In genomic region chr5:147351931-147352330, GRCm38 (mm10) we compare ENCODE assay signal across 28 mouse cellular contexts. TPM values are rescaled to one million over a fixed set of nuclear protein-coding genes. Genes with fewer than 3 reads are reported as not detected.
DNase-seq lines count a peak whose midpoint lies in the region; ATAC-seq and TF ChIP-seq lines count a peak whose summit lies in the region.
"Had no signal": no experiment of that assay in that cellular context is flagged by ENCODE, and none has a peak within 500 bp of the region (broad histone marks: within the 10 kb centered on the region; RNA-seq: fewer than 3 reads in every experiment).

No protein-coding gene starts in this region.

- H3K9ac ChIP-seq in CH12.LX (ENCODE audit: insufficient read depth, low read depth): no peak overlapping the region
- H3K9ac ChIP-seq in lung, postnatal 0 days (replicated peaks; ENCODE audit: low read depth): no peak overlapping the region
- H3K9ac ChIP-seq: embryonic facial prominence, embryonic 12.5 days; forebrain, embryonic 12.5 days; forebrain, postnatal 0 days had no signal

- no peak for TF ChIP-seq POLR2A in CH12.LX (IDR thresholded peaks at IDR 0.05; ENCODE audit: low read depth, low read length)

- no peaks in the 10 kb centered on the region; the same call in 1 of the 2 replicates for H3K79me2 ChIP-seq in CH12.LX (replicated peaks; ENCODE audit: control insufficient read depth, extremely low read depth, insufficient read depth, poor library complexity, severe bottlenecking)

- no peak for TF ChIP-seq RAD21 in CH12.LX (IDR thresholded peaks at IDR 0.05; ENCODE audit: low read depth, low read length)

- DNase-seq in heart, adult 11 months: peak; percentile 55
- no peak for DNase-seq in heart, adult 8-10 months (ENCODE audit: low spot score)
- peak; percentile 53 to 55 for DNase-seq in spleen, postnatal 36 days (ENCODE audit: low spot score in 2 of 2)
- DNase-seq in spleen, adult 12 weeks (ENCODE audit: low spot score): no peak
- DNase-seq in CH12.LX (ENCODE audit: extremely low read depth): peak; percentile 60
- DNase-seq in splenic B cell, adult 2 months (ENCODE audit: low read depth, low spot score): peak; percentile 88
- DNase-seq in right cerebral cortex, adult 2 months (ENCODE audit: low spot score in 2 of 2): no peak
- no peak for DNase-seq in lung, postnatal 0 days (ENCODE audit: low spot score)
- DNase-seq: adrenal gland, adult 2 months; adrenal gland, postnatal 10 days; adrenal gland, postnatal 25 days; cerebellum, adult 11-12 months; cerebellum, adult 2 months; cerebellum, adult 9-10 months; cerebellum, postnatal 10 days; cerebellum, postnatal 25 days; forebrain, postnatal 0 days had no signal

- H3K27me3 ChIP-seq in CH12.LX (replicated peaks): no peaks in the 10 kb centered on the region
- no peaks in the 10 kb centered on the region for H3K27me3 ChIP-seq in splenic B cell, adult 2 months (ENCODE audit: control insufficient read depth, insufficient read depth, low read length, poor library complexity, severe bottlenecking)
- no peaks in the 10 kb centered on the region for H3K27me3 ChIP-seq in lung, postnatal 0 days (replicated peaks; ENCODE audit: insufficient read depth, low read length)
- H3K27me3 ChIP-seq: embryonic facial prominence, embryonic 12.5 days; forebrain, embryonic 12.5 days had no signal

- peak overlapping the region; percentile 32; the same call in 1 of the 2 replicates for H3K4me2 ChIP-seq in CH12.LX (ENCODE audit: insufficient read depth, low read depth, poor library complexity, severe bottlenecking)
- H3K4me2 ChIP-seq in lung, postnatal 0 days (replicated peaks; ENCODE audit: low read depth, low read length): no peak overlapping the region
- H3K4me2 ChIP-seq: embryonic facial prominence, embryonic 12.5 days; forebrain, embryonic 12.5 days had no signal

- TF ChIP-seq CTCF in CH12.LX (conservative IDR thresholded peaks at IDR 0.05 in 1 of 2, IDR thresholded peaks at IDR 0.05 in 1 of 2; ENCODE audit: low read depth in 2 of 2, low read length in 2 of 2): no peak
- TF ChIP-seq CTCF in lung, postnatal 0 days (IDR thresholded peaks at IDR 0.05): no peak

- peak; percentile 40 for TF ChIP-seq EP300 in CH12.LX (IDR thresholded peaks at IDR 0.05; ENCODE audit: low read length)
- TF ChIP-seq EP300 in lung, postnatal 0 days (IDR thresholded peaks at IDR 0.05): no peak

- no peaks in the 10 kb centered on the region for H3K9me3 ChIP-seq in CH12.LX (replicated peaks; ENCODE audit: low read length)
- no peaks in the 10 kb centered on the region for H3K9me3 ChIP-seq in lung, postnatal 0 days (ENCODE audit: low read length)
- H3K9me3 ChIP-seq: embryonic facial prominence, embryonic 10.5 days; embryonic facial prominence, embryonic 12.5 days; forebrain, embryonic 12.5 days had no signal

- WGBS in lung, postnatal 0 days: 76% methylated on average over 8 of the region's 8 CpGs

- no peak for ATAC-seq in lung, postnatal 0 days
- ATAC-seq: CD4-positive, CD25-positive, alpha-beta regulatory T cell, adult 4 months; forebrain, embryonic 14.5 days; forebrain, postnatal 0 days had no signal

- dilution Hi-C loops in CH12.LX (cut with MboI; ENCODE audit: extremely low pct_ligation_motif_present, extremely low pct_unique_long_range_greater_than_20kb, low sequenced_read_pairs): no loop called here

- no peak overlapping the region for H3K27ac ChIP-seq in CH12.LX (ENCODE audit: insufficient read depth, low read depth)
- H3K27ac ChIP-seq in lung, postnatal 0 days (ENCODE audit: low read length): no peak overlapping the region
- H3K27ac ChIP-seq: embryonic facial prominence, embryonic 10.5 days; embryonic facial prominence, embryonic 12.5 days; forebrain, embryonic 12.5 days had no signal

- in situ Hi-C loops in CH12.LX (cut with MboI; ENCODE audit: low pct_ligation_motif_present, low pct_unique_long_range_greater_than_20kb, low sequenced_read_pairs): no loop called here

- H3K4me3 ChIP-seq in CH12.LX (replicated peaks in 1 of 3; ENCODE audit: low read depth in 2 of 3, low read length in 2 of 3, poor library complexity in 1 of 3): no peak overlapping the region
- no peak overlapping the region for H3K4me3 ChIP-seq in lung, postnatal 0 days (ENCODE audit: low read depth, low read length)
- H3K4me3 ChIP-seq: embryonic facial prominence, embryonic 10.5 days; embryonic facial prominence, embryonic 12.5 days; forebrain, embryonic 12.5 days had no signal

- H3K4me1 ChIP-seq in CH12.LX (ENCODE audit: control insufficient read depth in 1 of 2, insufficient read depth in 2 of 2): peaks cover 11 to 49% of the 10 kb centered on the region in 2 experiments
- H3K4me1 ChIP-seq in lung, postnatal 0 days (ENCODE audit: insufficient read depth, low read depth, low read length): no peaks in the 10 kb centered on the region
- H3K4me1 ChIP-seq: embryonic facial prominence, embryonic 12.5 days; forebrain, embryonic 12.5 days had no signal

- no peaks in the 10 kb centered on the region for H3K36me3 ChIP-seq in CH12.LX (replicated peaks in 1 of 2; ENCODE audit: control insufficient read depth in 1 of 2, insufficient read depth in 1 of 2, low read length in 1 of 2)
- no peaks in the 10 kb centered on the region for H3K36me3 ChIP-seq in splenic B cell, adult 2 months (ENCODE audit: control insufficient read depth, insufficient read depth, low read length, poor library complexity, severe bottlenecking)
- H3K36me3 ChIP-seq in lung, postnatal 0 days (ENCODE audit: insufficient read depth, low read length): no peaks in the 10 kb centered on the region
- H3K36me3 ChIP-seq: embryonic facial prominence, embryonic 10.5 days; embryonic facial prominence, embryonic 12.5 days; forebrain, embryonic 12.5 days had no signal

TF ChIP-seq in CH12.LX, 34 proteins besides CTCF, POLR2A, EP300 and RAD21:
- TF ChIP-seq USF2 (conservative IDR thresholded peaks at IDR 0.05; ENCODE audit: low read depth, low read length) (no peak), JUN (IDR thresholded peaks at IDR 0.05; ENCODE audit: insufficient read depth, low read depth, low read length) (no peak), NELFE (IDR thresholded peaks at IDR 0.05; ENCODE audit: low read depth, low read length) (no peak), IRF4 (IDR thresholded peaks at IDR 0.05; ENCODE audit: low read depth, low read length) (peak; percentile 36; the same call in 1 of the 2 replicates), MAX (IDR thresholded peaks at IDR 0.05; ENCODE audit: low read length) (no peak)

RNA-seq across cellular contexts. Expression of gene Urad, which starts 29.7 kb away (rescaled TPM):
- total RNA-seq in heart, adult 8-10 months (2022): not detected
- total RNA-seq in CH12.LX (2012; rRNA removed): not detected in 2 replicates
- not detected in 2 replicates for total RNA-seq in CH12.LX (2014; rRNA removed)
- polyA plus RNA-seq in CH12.LX (2012; ENCODE audit: insufficient read length, low read depth): not detected in 2 replicates
- not detected in 2 replicates for polyA plus RNA-seq in lung, postnatal 0 days (2015; fragmentation: Nextera tagmentation; extraction: Ambion mirVana)
- total RNA-seq: ES-E14; forebrain, postnatal 0 days; MEL had no signal
- polyA plus RNA-seq: brain, embryonic 14.5 days; CD4-positive, CD25-positive, alpha-beta regulatory T cell, adult 4 months; cerebellum, adult 2 months; cortical plate, adult 2 months; embryonic facial prominence, embryonic 10.5 days; embryonic facial prominence, embryonic 12.5 days; embryonic facial prominence, embryonic 14.5 days; forebrain, embryonic 12.5 days; forebrain, embryonic 14.5 days; forebrain, postnatal 0 days had no signal

RNA-seq across cellular contexts. Expression of gene Cdx2, which starts 44.9 kb away (rescaled TPM):
- not detected for total RNA-seq in heart, adult 8-10 months (2022)
- not detected in 2 replicates for total RNA-seq in CH12.LX (2012; rRNA removed)
- total RNA-seq in CH12.LX (2014; rRNA removed): not detected in 2 replicates
- polyA plus RNA-seq in CH12.LX (2012; ENCODE audit: insufficient read length, low read depth): not detected in 2 replicates
- not detected in 2 replicates for polyA plus RNA-seq in lung, postnatal 0 days (2015; fragmentation: Nextera tagmentation; extraction: Ambion mirVana)
- total RNA-seq: adrenal gland, adult 2 months; adrenal gland, postnatal 10 days; adrenal gland, postnatal 25 days; adrenal gland, postnatal 4 days; forebrain, postnatal 0 days; MEL had no signal
- polyA plus RNA-seq: adrenal gland, adult 2 months; brain, embryonic 14.5 days; CD4-positive, CD25-positive, alpha-beta regulatory T cell, adult 4 months; cerebellum, adult 2 months; cortical plate, adult 2 months; embryonic facial prominence, embryonic 10.5 days; embryonic facial prominence, embryonic 12.5 days; embryonic facial prominence, embryonic 14.5 days; forebrain, embryonic 12.5 days; forebrain, embryonic 14.5 days; forebrain, postnatal 0 days had no signal

RNA-seq across cellular contexts. Expression of gene Flt3, which starts 48.4 kb away (rescaled TPM):
- under 1 TPM in 1 of 4 experiments, not detected in 3; 0.17 TPM for total RNA-seq in heart, adult 8-10 months (2022)
- total RNA-seq in CH12.LX (2012; rRNA removed) (0.76 TPM in 2 replicates), CH12.LX (2014; rRNA removed) (3.2 and 3.3 TPM in 2 replicates)
- polyA plus RNA-seq in CH12.LX (2012; ENCODE audit: insufficient read length, low read depth): 2.0 and 2.3 TPM in 2 replicates
- polyA plus RNA-seq in lung, postnatal 0 days (2015; fragmentation: Nextera tagmentation; extraction: Ambion mirVana): 0.24 and 0.31 TPM in 2 replicates
- total RNA-seq: adrenal gland, postnatal 25 days; MEL had no signal

Comparison
In these comparisons a context has a peak if more than half of its experiments do, and no peak if none do; other contexts are left out.
1. DNase-seq: peak in heart, adult 11 months (single experiment), spleen, postnatal 36 days (2 of 2), CH12.LX (single experiment) and splenic B cell, adult 2 months (single experiment); none in heart, adult 8-10 months (single experiment), spleen, adult 12 weeks (single experiment), right cerebral cortex, adult 2 months (0 of 2) and lung, postnatal 0 days (single experiment).